Mouse (Mus musculus) layer of hippocampus, adult 6 months (tissue): ENCODE results near the gene Vmn1r177. TPM values are rescaled to one million over a fixed set of nuclear protein-coding genes. Genes with fewer than 3 reads are reported as not detected.

Experiments used
- long read RNA-seq, 2 experiments: library from polyadenylated mRNA; unstranded; transcript quantifications; one replicate each; pipeline ENCODE4 v2.0.0; 2019 to 2020
- polyA plus RNA-seq: library from polyadenylated mRNA; unstranded; fragments of <200 nt; fragmentation: Nextera tagmentation; gene quantifications from 2 replicates; pipeline ENCODE4 v1.2.3, GENCODE M21; 2021

Gene Vmn1r177
- polyA plus RNA-seq, result not detected in 2 replicates
- long read RNA-seq, experiment 1, result 0 reads
- long read RNA-seq, experiment 2, result 0 reads

GRCm38 (mm10) chr7:23866349-23866748 is at the start of gene Vmn1r177:
TSS of gene Vmn1r177 (minus strand) at chr7:23866449.

GRCm38 (mm10) chr7:23891709-23892108 is 25.5 kb upstream of the Vmn1r177 start, which contains the start of gene Vmn1r178:
TSS of gene Vmn1r178 (plus strand) at chr7:23892009.

GRCm38 (mm10) chr7:23837272-23837671 is 29.0 kb downstream of the Vmn1r177 start, which contains the start of gene Vmn1r176:
TSS of gene Vmn1r176 (minus strand) at chr7:23837372.

Other genes with a start within 250 kb of the Vmn1r177 start
- gene Vmn1r171, start 235.7 kb downstream of the Vmn1r177 start, polyA plus RNA-seq, result not detected in 2 replicates
- gene Vmn1r172, start 208.1 kb downstream of the Vmn1r177 start, polyA plus RNA-seq, result not detected in 2 replicates
- not detected in 2 replicates for gene Vmn1r173, start 165.7 kb downstream of the Vmn1r177 start, polyA plus RNA-seq
- gene Vmn1r174, start 114.2 kb downstream of the Vmn1r177 start, polyA plus RNA-seq, result not detected in 2 replicates
- gene Vmn1r175, start 55.8 kb downstream of the Vmn1r177 start, polyA plus RNA-seq, result not detected in 2 replicates
- not detected in 2 replicates for gene Vmn1r176, start 29.1 kb downstream of the Vmn1r177 start, polyA plus RNA-seq
- not detected in 2 replicates for gene Vmn1r178, start 25.6 kb upstream of the Vmn1r177 start, polyA plus RNA-seq
- not detected in 2 replicates for gene Vmn1r179, start 60.5 kb upstream of the Vmn1r177 start, polyA plus RNA-seq
- gene Vmn1r180, start 84.2 kb upstream of the Vmn1r177 start, polyA plus RNA-seq, result not detected in 2 replicates
- gene Vmn1r181, start 108.2 kb upstream of the Vmn1r177 start, polyA plus RNA-seq, result not detected in 2 replicates
- not detected in 2 replicates for gene V1rd19, start 135.2 kb upstream of the Vmn1r177 start, polyA plus RNA-seq
- gene Vmn1r183, start 186.8 kb upstream of the Vmn1r177 start, polyA plus RNA-seq, result not detected in 2 replicates
- 18.2 and 19.7 TPM in 2 replicates for gene Zfp180, start 215.5 kb upstream of the Vmn1r177 start, polyA plus RNA-seq
- 2.3 TPM in 2 replicates for gene Zfp112, start 245.9 kb upstream of the Vmn1r177 start, polyA plus RNA-seq